Mouse (Mus musculus) CD4-positive, CD25-positive, alpha-beta regulatory T cell, adult 2 months (primary cell): Measurements from ENCODE around the gene Plpp4.

Experiments used
- DNase-seq: peaks from one replicate; pipeline ENCODE4 v3.0.0-alpha.2; 2012; ENCODE audit warnings: low read depth, low spot score

Gene Plpp4

GRCm38 (mm10) chr7:129256621-129257373 is at the start of gene Plpp4:
Gene Plpp4, plus strand, starts transcription at chr7:129257031.
- DNase-seq = no peak

- no peak for DNase-seq
Observed at GRCm38 (mm10) chr7:129215926-129216543, 40.8 kb upstream of the Plpp4 start.

GRCm38 (mm10) chr7:129216547-129217195 is 40.2 kb upstream of the Plpp4 start:
- no peak for DNase-seq

GRCm38 (mm10) chr7:129220948-129221347 is 35.9 kb upstream of the Plpp4 start:
- no peak for DNase-seq

GRCm38 (mm10) chr7:129221649-129222048 is 35.2 kb upstream of the Plpp4 start:
- no peak for DNase-seq

GRCm38 (mm10) chr7:129235410-129235809 is 21.4 kb upstream of the Plpp4 start:
- no peak for DNase-seq

- no peak for DNase-seq
Observed at GRCm38 (mm10) chr7:129235995-129236394, 20.8 kb upstream of the Plpp4 start.

GRCm38 (mm10) chr7:129250981-129251380 is 5.8 kb upstream of the Plpp4 start:
- DNase-seq = no peak

DNA sequence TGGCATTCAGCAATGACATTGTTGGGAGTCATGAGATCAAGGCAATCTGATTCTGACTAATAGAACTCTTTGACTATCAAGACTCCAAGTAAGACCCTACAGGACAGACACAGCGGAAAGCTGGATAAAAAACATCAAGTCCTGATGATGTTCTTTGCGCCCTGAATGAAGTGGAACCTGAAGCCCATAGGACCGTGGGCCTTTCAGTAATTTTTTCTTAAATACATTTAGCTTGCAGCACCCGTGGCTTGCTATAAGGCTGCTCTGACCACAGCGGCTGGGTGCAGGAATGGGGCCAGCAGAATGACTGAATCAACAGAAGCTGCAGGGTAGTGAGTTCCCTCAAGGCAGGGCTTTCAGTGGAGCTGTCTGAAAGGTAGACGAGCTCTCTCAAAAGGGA is 3.4 kb upstream of the Plpp4 start:
- DNase-seq = no peak

- DNase-seq = no peak
Observed at GRCm38 (mm10) chr7:129254126-129254525, 2.7 kb upstream of the Plpp4 start.

- DNase-seq = no peak
Observed at GRCm38 (mm10) chr7:129255406-129255805, 1.4 kb upstream of the Plpp4 start.

DNA sequence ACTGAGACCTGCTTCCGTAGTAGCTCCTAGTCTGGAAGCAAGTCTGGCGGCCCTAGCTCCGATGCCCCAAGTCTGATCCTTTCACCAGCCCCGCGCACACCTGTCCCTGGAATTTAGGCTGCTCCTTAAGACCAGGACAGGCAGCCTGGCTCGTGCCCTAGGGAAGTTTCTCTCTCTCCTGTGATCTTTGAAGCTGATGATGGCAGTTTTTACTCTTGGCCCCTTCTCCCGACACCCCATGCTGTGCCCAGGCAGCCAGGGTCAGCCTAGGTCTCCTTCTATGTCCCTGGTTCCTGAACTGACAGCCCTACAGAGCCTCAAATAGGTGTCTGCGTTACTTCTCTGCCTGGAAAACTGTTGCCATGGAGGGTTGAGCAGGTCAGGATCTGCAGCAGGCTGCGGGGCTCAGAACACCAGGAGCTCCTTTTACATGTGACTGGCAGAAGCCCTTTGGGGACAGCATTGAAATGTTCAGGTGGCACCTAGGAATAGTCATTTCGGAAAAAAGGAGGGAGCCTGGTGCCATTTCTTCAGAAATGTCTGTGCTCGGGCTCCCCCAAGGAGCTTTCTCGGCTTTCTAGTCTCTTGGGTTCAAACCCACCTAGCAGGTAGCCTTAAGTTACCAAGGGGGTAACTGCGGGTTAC is 665 bp downstream of the Plpp4 start:
- DNase-seq = no peak

- DNase-seq = no peak
Observed at GRCm38 (mm10) chr7:129258331-129258730, 1.5 kb downstream of the Plpp4 start.

DNA sequence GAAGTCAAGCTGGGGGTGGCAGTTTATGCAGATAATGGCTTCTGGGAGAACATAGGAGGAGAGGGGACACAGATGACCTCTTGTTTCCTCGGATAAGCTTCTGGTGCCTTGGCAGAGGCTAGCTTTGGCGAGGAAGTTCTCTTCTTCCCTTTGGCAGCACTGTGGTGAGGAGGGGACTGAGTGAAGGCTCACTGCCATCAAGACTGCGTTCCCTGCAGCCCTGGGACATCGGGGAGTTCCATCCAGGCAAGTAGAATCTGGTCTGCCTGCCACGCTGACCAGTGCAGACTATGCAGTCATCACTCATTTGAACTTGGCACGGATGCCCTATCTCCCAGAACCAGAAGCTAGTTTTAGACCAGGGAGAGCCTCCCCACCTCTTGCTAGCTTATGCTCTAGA is 2.4 kb downstream of the Plpp4 start:
- DNase-seq = no peak

- DNase-seq = no peak
Observed at GRCm38 (mm10) chr7:129273867-129274266, 17.0 kb downstream of the Plpp4 start.

DNA sequence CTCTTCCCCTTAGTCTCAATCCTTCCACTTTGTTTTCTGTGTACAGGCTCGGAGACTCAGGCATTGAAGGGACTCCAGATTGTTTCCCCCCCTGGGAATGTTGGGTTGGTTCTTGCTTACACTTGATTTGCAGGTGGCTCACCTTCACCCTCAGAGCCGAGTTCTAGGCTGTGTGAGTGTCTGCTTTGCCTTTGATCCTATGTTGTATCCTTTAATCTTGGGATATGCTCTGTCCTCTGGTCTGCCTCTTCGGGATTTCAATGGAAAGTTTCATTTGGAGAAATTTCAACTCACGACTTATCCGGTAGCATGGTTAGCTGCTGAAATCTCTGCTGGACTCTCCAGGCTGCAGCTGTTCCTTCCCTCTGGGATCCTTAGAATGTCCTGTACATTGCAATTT is 17.9 kb downstream of the Plpp4 start:
- DNase-seq = no peak

GRCm38 (mm10) chr7:129277751-129278150 is 20.9 kb downstream of the Plpp4 start:
- no peak for DNase-seq

DNA sequence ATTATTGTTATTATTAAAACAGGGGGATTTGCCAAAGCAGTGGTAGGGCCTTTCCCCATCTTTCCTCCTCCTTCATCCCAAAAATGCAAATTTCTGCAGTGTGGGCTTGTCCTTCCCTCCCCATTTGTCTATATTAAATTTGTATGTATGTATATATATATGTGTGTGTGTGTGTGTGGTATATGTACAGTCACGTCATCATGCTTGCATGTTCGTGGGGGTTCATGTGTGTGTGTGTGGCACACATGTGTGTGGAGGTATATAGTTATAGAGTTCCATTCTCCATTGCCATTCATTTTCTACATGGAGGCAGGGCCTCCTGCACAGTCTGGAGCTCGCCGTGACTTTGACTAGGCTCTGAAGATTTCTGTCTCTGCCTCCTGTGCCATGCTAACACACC is 22.0 kb downstream of the Plpp4 start:
- DNase-seq = no peak

DNA sequence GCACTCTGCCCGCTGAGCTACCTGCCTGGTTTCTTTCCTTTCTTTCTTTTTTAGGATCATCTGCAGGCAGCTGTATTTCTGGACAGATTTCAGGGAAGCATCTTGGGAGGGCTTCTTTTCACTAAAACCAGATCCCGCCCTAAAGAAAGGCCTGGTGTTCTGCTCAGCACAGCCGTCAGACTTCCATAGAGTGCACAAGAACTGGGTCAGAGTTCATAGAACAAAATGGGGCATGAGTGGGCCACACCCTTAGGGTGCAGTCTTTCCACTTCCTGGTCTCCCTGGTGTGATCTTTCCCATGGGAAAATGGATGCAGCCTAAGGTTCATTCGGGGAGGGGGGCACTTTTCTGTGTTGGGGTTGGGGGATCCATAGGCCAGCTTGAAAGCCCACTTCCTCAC is 22.4 kb downstream of the Plpp4 start:
- DNase-seq = no peak

DNA sequence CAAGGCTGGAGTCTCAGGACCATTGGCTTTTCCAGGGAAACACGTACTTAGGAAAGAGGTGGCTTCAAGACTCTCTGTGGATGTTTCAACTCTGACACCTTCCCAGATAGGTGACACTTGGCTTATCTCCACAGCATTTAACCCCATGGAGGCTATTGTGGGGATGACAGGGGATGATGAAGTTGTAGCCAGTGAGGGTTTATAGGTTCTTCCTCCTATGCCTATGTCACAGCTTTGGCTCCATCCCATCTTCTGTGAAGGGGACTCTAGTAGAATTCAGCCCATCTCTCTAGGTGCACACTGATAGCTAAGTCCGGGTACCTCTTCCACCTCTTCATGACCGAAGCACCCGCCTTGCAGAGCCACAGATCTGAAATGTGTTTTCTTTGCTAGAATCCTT is 25.1 kb downstream of the Plpp4 start:
- no peak for DNase-seq

GRCm38 (mm10) chr7:129285186-129285868 is 28.5 kb downstream of the Plpp4 start:
- no peak for DNase-seq

DNA sequence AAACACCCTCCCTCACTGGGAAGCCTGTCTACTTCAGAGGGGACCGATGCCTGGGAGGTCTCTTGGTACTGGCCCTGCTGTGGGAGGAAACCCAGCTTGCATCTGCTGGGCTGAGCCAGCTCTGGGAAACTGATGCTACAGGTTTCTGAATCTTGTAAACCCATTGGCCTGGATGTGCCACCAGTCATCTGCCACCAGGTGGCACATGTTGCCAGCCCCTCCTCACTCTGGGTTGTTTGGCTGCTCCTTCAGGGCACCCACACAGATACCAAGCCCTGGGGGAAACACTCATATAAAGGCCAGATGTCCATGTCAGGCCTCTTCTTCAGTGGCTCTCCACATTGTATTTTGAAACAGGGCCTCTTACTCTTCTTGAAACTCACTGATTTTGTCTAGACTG is 36.4 kb downstream of the Plpp4 start:
- no peak for DNase-seq
